Mouse (Mus musculus) ES-E14 (cell line): ENCODE results near the gene Tmem44.

Source experiments
- CHD2 ChIP-seq: IDR thresholded peaks from 2 replicates; pipeline ENCODE4 v1.6.1; 2014; ENCODE audit warnings: mild to moderate bottlenecking, low read depth, low read length, inconsistent platforms
- HCFC1 ChIP-seq: IDR thresholded peaks from 2 replicates; pipeline ENCODE4 v1.6.1; 2012; ENCODE audit warnings: low read length, inconsistent platforms, borderline replicate concordance; ENCODE audit not compliant: insufficient read depth
- MAFK ChIP-seq: IDR thresholded peaks from 2 replicates; pipeline ENCODE4 v1.6.1; 2014; ENCODE audit warnings: mild to moderate bottlenecking, low read depth, low read length, inconsistent platforms; ENCODE audit not compliant: insufficient read depth

GRCm38 (mm10) chr16:30468944-30469343 is 81.7 kb downstream of the Tmem44 start:
- TF ChIP-seq CHD2 (no peak), MAFK (no peak), HCFC1 (no peak)
